Mouse (Mus musculus): ENCODE results near the gene Btg2.

GRCm38 (mm10) chr1:134059739-134060695 lies 18.9 kb downstream of the Btg2 start:
- TF ChIP-seq GATA1 (IDR thresholded peaks at IDR 0.05; ENCODE audit: borderline replicate concordance, low read length) = no peak
- TF ChIP-seq FLI1 (IDR thresholded peaks at IDR 0.05; ENCODE audit: low read length) = no peak
